Mouse (Mus musculus) heart, postnatal 0 days (tissue): ENCODE measurements at regions not wholly inside any gene's neighbourhood (a gene's known extent, or its start where the extent isn't known, plus 50 kb on each side); places are given as distances from the start of the nearest gene placed in this dataset.
"Not testable (repeated sequence)": the region's sequence is repeated elsewhere in the genome, so short reads cannot be mapped to it uniquely, and the experiment has no call there.

Experiments used
- ATAC-seq: fragments of 200-750 bp; cut with Nextera tagmentation; 2 replicates; pipeline ENCODE4 v1.8.0; 2017; ENCODE audit warnings: low read depth, moderate number of reproducible peaks, moderate library complexity; ENCODE audit not compliant: insufficient read depth
- DNase-seq: peaks from one replicate; pipeline ENCODE4 v3.0.0-alpha.2; 2016; ENCODE audit warnings: low spot score
- H3K27ac ChIP-seq: fragments of 300-500 bp; sonication (generic); 2 replicates; pipeline ENCODE4 v1.5.1; 2014; ENCODE audit warnings: low read depth, mild to moderate bottlenecking
- H3K27me3 ChIP-seq: fragments of 300-500 bp; sonication (generic); 2 replicates; pipeline ENCODE4 v1.6.1; 2014; ENCODE audit warnings: low read length, mixed read lengths; ENCODE audit not compliant: control insufficient read depth, insufficient read depth
- H3K36me3 ChIP-seq: fragments of 300-500 bp; sonication (generic); replicated peaks from 2 replicates; pipeline ENCODE4 v1.6.1; 2014; ENCODE audit warnings: low read length, mixed read lengths; ENCODE audit not compliant: control insufficient read depth, insufficient read depth
- H3K4me1 ChIP-seq: fragments of 300-500 bp; sonication (generic); 2 replicates; pipeline ENCODE4 v1.6.1; 2014; ENCODE audit warnings: antibody characterized with exemption; ENCODE audit not compliant: control insufficient read depth, insufficient read depth
- H3K4me2 ChIP-seq: fragments of 300-500 bp; sonication (generic); 2 replicates; pipeline ENCODE4 v1.6.1; 2014; ENCODE audit warnings: low read depth, mild to moderate bottlenecking, low read length, moderate library complexity
- H3K4me3 ChIP-seq: fragments of 300-500 bp; sonication (generic); 2 replicates; pipeline ENCODE4 v1.5.1; 2014; ENCODE audit warnings: low read depth, low read length
- H3K9ac ChIP-seq: fragments of 300-500 bp; sonication (generic); replicated peaks from 2 replicates; pipeline ENCODE4 v1.6.1; 2014; ENCODE audit warnings: low read depth, low read length, mixed read lengths
- H3K9me3 ChIP-seq: fragments of 300-500 bp; sonication (generic); replicated peaks from 2 replicates; pipeline ENCODE4 v1.6.1; 2016; ENCODE audit warnings: low read length; ENCODE audit not compliant: control insufficient read depth
- CTCF ChIP-seq: IDR thresholded peaks from 2 replicates; pipeline ENCODE4 v1.5.1; 2016; ENCODE audit warnings: antibody characterized with exemption, control low read depth, low read depth
- EP300 ChIP-seq: IDR thresholded peaks from 2 replicates; pipeline ENCODE4 v1.6.1; 2016; ENCODE audit warnings: antibody characterized with exemption, low read depth
- WGBS: fragments of 180-500 bp; shearing (Covaris S2); extraction: QIAGEN DNeasy Blood & Tissue Kit; methylation state at CpG from one replicate; pipeline ENCODE4 v1.1.7; 2014; 5-methylcytosine and 5-hydroxymethylcytosine counted together

- DNase-seq (no peak), ATAC-seq (no peak)
- Histone ChIP-seq H3K4me3 (no peak overlapping the region), H3K4me1 (no peaks in the 10 kb centered on the region), H3K9ac (no peak overlapping the region), H3K27ac (no peak overlapping the region), H3K4me2 (no peak overlapping the region), H3K27me3 (no peaks in the 10 kb centered on the region), H3K9me3 (no peaks in the 10 kb centered on the region), H3K36me3 (no peaks in the 10 kb centered on the region)
- 79% methylated on average over 2 of the region's 2 CpGs for WGBS
- TF ChIP-seq CTCF, result no peak
These were observed 159.3 kb upstream of the Bet1 start for GRCm38 (mm10) chr6:4246113-4246419.

- ATAC-seq (no peak), DNase-seq (no peak)
- H3K4me2 ChIP-seq, result no peak overlapping the region
- TF ChIP-seq EP300 (no peak), CTCF (no peak)
- no peaks in the 10 kb centered on the region for H3K9me3 ChIP-seq
- no peak overlapping the region for H3K9ac ChIP-seq
- no peaks in the 10 kb centered on the region for H3K27me3 ChIP-seq
- H3K36me3 ChIP-seq, result no peaks in the 10 kb centered on the region
- no peaks in the 10 kb centered on the region for H3K4me1 ChIP-seq
- H3K27ac ChIP-seq, result no peak overlapping the region
- H3K4me3 ChIP-seq, result no peak overlapping the region
- WGBS, result 45% methylated on average over 4 of the region's 4 CpGs
These were observed 189.8 kb upstream of the Bet1 start for GRCm38 (mm10) chr6:4276607-4277006.

- Histone ChIP-seq H3K36me3 (no peaks in the 10 kb centered on the region), H3K27me3 (no peaks in the 10 kb centered on the region), H3K27ac (no peak overlapping the region), H3K4me2 (no peak overlapping the region), H3K9ac (no peak overlapping the region), H3K4me1 (no peaks in the 10 kb centered on the region), H3K4me3 (no peak overlapping the region), H3K9me3 (no peaks in the 10 kb centered on the region)
- ATAC-seq (no peak), DNase-seq (no peak)
- 58% methylated on average over 2 of the region's 2 CpGs for WGBS
- TF ChIP-seq CTCF, result no peak
- TF ChIP-seq EP300, result no peak
These were observed 190.6 kb upstream of the Bet1 start for GRCm38 (mm10) chr6:4277245-4277890.

GRCm38 (mm10) chr6:4291380-4291779, 204.6 kb upstream of the Bet1 start:
- Histone ChIP-seq H3K36me3 (no peaks in the 10 kb centered on the region), H3K4me2 (no peak overlapping the region), H3K9me3 (no peaks in the 10 kb centered on the region), H3K27me3 (no peaks in the 10 kb centered on the region), H3K4me3 (no peak overlapping the region), H3K9ac (no peak overlapping the region), H3K4me1 (no peaks in the 10 kb centered on the region), H3K27ac (no peak overlapping the region)
- TF ChIP-seq CTCF, result no peak
- no peak for TF ChIP-seq EP300
- WGBS, result 74% methylated on average over 2 of the region's 2 CpGs
- no peak for DNase-seq
- no peak for ATAC-seq

GRCm38 (mm10) chr6:4303410-4303809, 201.2 kb upstream of the Col1a2 start:
- not testable (repeated sequence) for H3K36me3 ChIP-seq, H3K4me1 ChIP-seq, H3K9ac ChIP-seq, H3K27me3 ChIP-seq, H3K9me3 ChIP-seq, H3K4me3 ChIP-seq, DNase-seq, H3K4me2 ChIP-seq, H3K27ac ChIP-seq, ATAC-seq

- H3K27me3 ChIP-seq, result no peaks in the 10 kb centered on the region
- H3K9me3 ChIP-seq, result no peaks in the 10 kb centered on the region
- TF ChIP-seq EP300 (no peak), CTCF (no peak)
- no peaks in the 10 kb centered on the region for H3K4me1 ChIP-seq
- H3K4me2 ChIP-seq, result no peak overlapping the region
- no peak overlapping the region for H3K27ac ChIP-seq
- DNase-seq, result no peak
- no peaks in the 10 kb centered on the region for H3K36me3 ChIP-seq
- no peak overlapping the region for H3K4me3 ChIP-seq
- WGBS, result 78% methylated on average over 4 of the region's 4 CpGs
- no peak for ATAC-seq
- no peak overlapping the region for H3K9ac ChIP-seq
These were observed 154.7 kb upstream of the Col1a2 start for GRCm38 (mm10) chr6:4349953-4350352.
